Mouse (Mus musculus) left cerebral cortex, adult 2 months (tissue): ENCODE data around the gene Slc13a2. TPM values are rescaled to one million over a fixed set of nuclear protein-coding genes. Genes with fewer than 3 reads are reported as not detected.
A peak's percentile ranks its signal among the peaks of the same experiment; 100 is the strongest.

Experiments
- DNase-seq, 2 experiments: peaks; one replicate each; pipeline ENCODE4 v3.0.0; 2021 to 2022; ENCODE audit warnings: low spot score in 2 of 2, mixed read lengths in 1 of 2; ENCODE audit errors: extremely low spot score in 1 of 2
- H3K27ac ChIP-seq: fragments of 200-600 bp; 2 replicates; pipeline ENCODE4 v1.8.1; 2022
- H3K4me3 ChIP-seq: fragments of 200-600 bp; 2 replicates; pipeline ENCODE4 v1.8.1; 2022
- CTCF ChIP-seq: fragments of 200-600 bp; IDR thresholded peaks from 2 replicates; pipeline ENCODE4 v1.8.1; 2022; ENCODE audit warnings: antibody characterized with exemption, mild to moderate bottlenecking, moderate library complexity
- intact Hi-C: fragments of 180-260 bp; cut with DNase I; formaldehyde crosslinking; loops from one replicate; pipeline ENCODE4 v1.15.1; 2025
- total RNA-seq, 2 experiments: library from RNA; stranded (reverse); gene quantifications; 2 replicates each; pipeline ENCODE4 v1.2.3; 2021

Gene Slc13a2
- total RNA-seq, 2 experiments from 2014 or later, result not detected

GRCm38 (mm10) chr11:78408256-78409240 is 13.5 kb downstream of the Slc13a2 start:
- intact Hi-C loops, result no loop called here
- no peak for DNase-seq
- Histone ChIP-seq H3K4me3 (no peak overlapping the region), H3K27ac (no peak overlapping the region)
- no peak for TF ChIP-seq CTCF

GRCm38 (mm10) chr11:78402062-78402461 is 20.0 kb downstream of the Slc13a2 start:
- no peak overlapping the region for H3K4me3 ChIP-seq
- no peak for DNase-seq
- H3K27ac ChIP-seq, result no peak overlapping the region
- intact Hi-C loops, result no loop called here
- TF ChIP-seq CTCF, result no peak

- no peak for TF ChIP-seq CTCF
Measured at GRCm38 (mm10) chr11:78401469-78401868, 20.5 kb downstream of the Slc13a2 start.

GRCm38 (mm10) chr11:78400936-78401335 is 21.1 kb downstream of the Slc13a2 start:
- intact Hi-C loops, result no loop called here
- no peak overlapping the region for H3K4me3 ChIP-seq
- DNase-seq, result no peak

More at GRCm38 (mm10) chr11:78401469-78401868, 20.5 kb downstream of the Slc13a2 start:
- no peak for DNase-seq
- H3K27ac ChIP-seq, result no peak overlapping the region
- no peak overlapping the region for H3K4me3 ChIP-seq
- intact Hi-C loops, result no loop called here

GRCm38 (mm10) chr11:78399680-78400079 is 22.3 kb downstream of the Slc13a2 start:
- Histone ChIP-seq H3K4me3 (no peak overlapping the region), H3K27ac (no peak overlapping the region)
- peak; percentile 68 to 77 for DNase-seq
- peak; percentile 99 for TF ChIP-seq CTCF
- intact Hi-C loops, result loop anchor here (1.0 kb wide), 1 partner anchor 39 kb away; no protein-coding TSS in a partner anchor

More at GRCm38 (mm10) chr11:78400936-78401335, 21.1 kb downstream of the Slc13a2 start:
- no peak overlapping the region for H3K27ac ChIP-seq
- no peak for TF ChIP-seq CTCF

- Histone ChIP-seq H3K4me3 (no peak overlapping the region), H3K27ac (no peak overlapping the region)
- TF ChIP-seq CTCF, result no peak
- no peak for DNase-seq
- intact Hi-C loops, result no loop called here
Measured at GRCm38 (mm10) chr11:78398212-78398611, 23.8 kb downstream of the Slc13a2 start.

GRCm38 (mm10) chr11:78397397-78397796 is 24.6 kb downstream of the Slc13a2 start:
- H3K4me3 ChIP-seq, result no peak overlapping the region
- H3K27ac ChIP-seq, result no peak overlapping the region
- intact Hi-C loops, result no loop called here
- peak; percentile 65 for TF ChIP-seq CTCF
- peak; percentile 35 for DNase-seq

- intact Hi-C loops, result no loop called here
- no peak for DNase-seq
- no peak for TF ChIP-seq CTCF
- no peak overlapping the region for H3K4me3 ChIP-seq
- no peak overlapping the region for H3K27ac ChIP-seq
Measured at GRCm38 (mm10) chr11:78396950-78397349, 25.1 kb downstream of the Slc13a2 start.

GRCm38 (mm10) chr11:78392728-78393127 is 29.3 kb downstream of the Slc13a2 start:
- Histone ChIP-seq H3K27ac (no peak overlapping the region), H3K4me3 (no peak overlapping the region)
- DNase-seq, result no peak
- no peak for TF ChIP-seq CTCF
- intact Hi-C loops, result no loop called here

GRCm38 (mm10) chr11:78386508-78387043 is 35.4 kb downstream of the Slc13a2 start, which contains the start of gene Foxn1:
Gene Foxn1 (minus strand): TSS chr11:78386558.
- DNase-seq, result no peak
- no peak within 1 kb of the TSS for H3K4me3 ChIP-seq
- no peak for TF ChIP-seq CTCF
- intact Hi-C loops, result no loop called here
- no peak within 1 kb of the TSS for H3K27ac ChIP-seq

- Histone ChIP-seq H3K4me3 (no peak overlapping the region), H3K27ac (no peak overlapping the region)
- TF ChIP-seq CTCF, result no peak
- intact Hi-C loops, result no loop called here
- no peak for DNase-seq
Measured at GRCm38 (mm10) chr11:78385776-78386175, 36.2 kb downstream of the Slc13a2 start.

GRCm38 (mm10) chr11:78382701-78383100 is 39.3 kb downstream of the Slc13a2 start:
- peak in 1 of 2 experiments; percentile 17 for DNase-seq
- no peak overlapping the region for H3K27ac ChIP-seq
- TF ChIP-seq CTCF, result no peak
- intact Hi-C loops, result no loop called here
- no peak overlapping the region for H3K4me3 ChIP-seq
